Mouse (Mus musculus) limb, embryonic 13.5 days (tissue): ENCODE data around the gene Capn1. TPM values are rescaled to one million over a fixed set of nuclear protein-coding genes. Genes with fewer than 3 reads are reported as not detected.

Experiments
- ATAC-seq: fragments of 200-750 bp; cut with Nextera tagmentation; 2 replicates; pipeline ENCODE4 v1.8.0; 2017; ENCODE audit warnings: low read depth, moderate number of reproducible peaks, moderate TSS enrichment; ENCODE audit not compliant: low FRiP score
- H3K27ac ChIP-seq: fragments of 300-500 bp; sonication (generic); 2 replicates; pipeline ENCODE4 v1.5.1; 2015; ENCODE audit warnings: inconsistent platforms, mild to moderate bottlenecking, moderate library complexity
- H3K27me3 ChIP-seq: fragments of 300-500 bp; sonication (generic); 2 replicates; pipeline ENCODE4 v1.6.1; 2015; ENCODE audit warnings: mild to moderate bottlenecking, inconsistent platforms
- H3K36me3 ChIP-seq: fragments of 300-500 bp; sonication (generic); 2 replicates; pipeline ENCODE4 v1.6.1; 2015; ENCODE audit warnings: inconsistent platforms, mild to moderate bottlenecking, moderate library complexity
- H3K4me1 ChIP-seq: fragments of 300-500 bp; sonication (generic); 2 replicates; pipeline ENCODE4 v1.6.1; 2015; ENCODE audit warnings: inconsistent platforms
- H3K4me2 ChIP-seq: fragments of 300-500 bp; sonication (generic); replicated peaks from 2 replicates; pipeline ENCODE4 v1.6.1; 2015; ENCODE audit warnings: inconsistent platforms, mild to moderate bottlenecking, moderate library complexity
- H3K4me3 ChIP-seq: fragments of 300-500 bp; sonication (generic); 2 replicates; pipeline ENCODE4 v1.5.1; 2015; ENCODE audit warnings: moderate library complexity, mild to moderate bottlenecking, inconsistent platforms
- H3K9ac ChIP-seq: fragments of 300-500 bp; sonication (generic); 2 replicates; pipeline ENCODE4 v1.6.1; 2015; ENCODE audit warnings: mild to moderate bottlenecking, inconsistent platforms
- H3K9me3 ChIP-seq: fragments of 300-500 bp; sonication (generic); 2 replicates; pipeline ENCODE4 v1.6.1; 2016; ENCODE audit warnings: inconsistent platforms
- WGBS: fragments of 180-500 bp; shearing (Covaris S2); methylation state at CpG from one replicate; pipeline ENCODE4 v1.1.7; 2015; 5-methylcytosine and 5-hydroxymethylcytosine counted together
- microRNA-seq: library from miRNA; unstranded; fragments of <30 nt; microRNA quantifications from one replicate; pipeline ENCODE4, GENCODE M21; 2016
- polyA plus RNA-seq: library from polyadenylated mRNA; unstranded; fragments of >200 nt; fragmentation: Nextera tagmentation; extraction: Ambion mirVana; gene quantifications from 2 replicates; pipeline ENCODE4 v1.2.1, GENCODE M21; 2015

Capn1 gene
- polyA plus RNA-seq, 1 experiment from 2014 or later, result 8.0 TPM

DNA sequence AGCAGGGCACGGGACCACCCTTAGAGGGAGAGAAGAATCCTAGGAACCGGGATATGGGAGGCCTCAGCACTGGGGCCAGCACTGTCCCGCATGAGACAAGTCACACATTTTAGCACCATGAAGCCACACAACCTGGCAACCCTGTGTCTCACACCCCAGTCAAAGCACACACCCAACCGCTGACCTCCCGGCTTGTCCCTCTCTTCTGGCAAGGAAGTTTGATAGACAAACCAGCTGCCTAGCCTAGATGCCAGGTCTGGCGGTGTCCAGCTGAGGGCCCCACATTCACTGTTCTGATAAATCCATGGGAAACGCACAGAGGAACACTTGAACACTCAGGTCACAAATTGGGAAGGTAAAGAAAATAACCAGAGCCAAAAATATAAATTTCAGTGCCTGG lies 73.1 kb downstream of the Capn1 start:
- 88% methylated on average over 7 of the region's 7 CpGs for WGBS
- ATAC-seq, result no peak
- Histone ChIP-seq H3K4me1 (peaks cover 11% of the 10 kb centered on the region), H3K27me3 (no peaks in the 10 kb centered on the region), H3K27ac (no peak overlapping the region), H3K4me2 (no peak overlapping the region), H3K36me3 (peaks cover 81% of the 10 kb centered on the region), H3K9me3 (no peaks in the 10 kb centered on the region), H3K4me3 (no peak overlapping the region), H3K9ac (no peak overlapping the region)

DNA sequence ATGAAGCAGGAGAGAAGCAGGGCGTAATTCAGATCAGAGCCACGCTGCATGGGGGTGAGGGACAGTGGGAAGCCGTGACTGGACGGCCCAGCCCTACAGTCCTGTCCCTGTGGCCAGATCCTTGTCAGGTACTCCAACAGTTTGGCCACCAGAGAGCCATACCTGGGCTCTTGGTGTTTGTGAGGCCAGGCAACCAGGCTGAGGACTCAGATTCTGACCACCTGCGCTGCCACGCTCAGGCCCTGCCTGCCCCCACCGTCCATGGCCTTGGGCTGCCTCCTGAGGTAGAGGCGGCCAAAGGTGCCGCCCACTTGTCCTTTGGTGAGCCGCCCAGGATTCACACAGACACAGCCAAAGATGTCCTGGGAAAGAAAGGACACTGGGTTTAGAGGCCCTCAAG lies 75.0 kb downstream of the Capn1 start:
- Histone ChIP-seq H3K4me3 (no peak overlapping the region), H3K4me1 (peaks cover 11% of the 10 kb centered on the region), H3K4me2 (no peak overlapping the region), H3K27ac (peak overlapping the region; percentile 63; the same call in 1 of the 2 replicates), H3K27me3 (no peaks in the 10 kb centered on the region), H3K9ac (no peak overlapping the region), H3K36me3 (peaks cover 64% of the 10 kb centered on the region), H3K9me3 (no peaks in the 10 kb centered on the region)
- ATAC-seq, result no peak
- WGBS, result 87% methylated on average over 10 of the region's 10 CpGs

DNA sequence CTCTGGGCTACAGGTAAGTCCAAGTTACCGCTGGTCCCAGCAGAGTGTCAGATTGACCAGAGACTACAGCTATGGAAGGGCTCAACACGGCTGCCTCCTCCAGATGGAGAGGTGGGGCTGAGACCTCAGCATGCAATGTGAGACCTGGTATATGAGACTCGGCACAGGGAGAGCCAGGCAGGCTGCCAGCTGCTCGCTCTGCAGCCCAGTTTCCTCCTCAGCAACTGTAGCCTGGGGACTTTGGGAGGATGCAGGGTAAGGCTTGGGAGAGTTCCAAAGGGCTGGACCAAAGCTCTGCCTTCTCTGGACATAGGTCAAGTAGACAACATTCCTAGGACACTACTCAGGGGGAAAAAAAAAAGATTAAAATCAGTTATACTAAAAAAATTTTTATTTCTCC lies 75.5 kb downstream of the Capn1 start:
- no peaks in the 10 kb centered on the region for H3K9me3 ChIP-seq
- peak overlapping the region; percentile 63 for H3K27ac ChIP-seq
- H3K4me3 ChIP-seq, result no peak overlapping the region
- peaks cover 59% of the 10 kb centered on the region for H3K36me3 ChIP-seq
- no peak overlapping the region for H3K4me2 ChIP-seq
- peaks cover 15% of the 10 kb centered on the region for H3K4me1 ChIP-seq
- ATAC-seq, result no peak
- no peak overlapping the region for H3K9ac ChIP-seq
- no peaks in the 10 kb centered on the region for H3K27me3 ChIP-seq
- WGBS, result 49% methylated on average over 4 of the region's 4 CpGs

DNA sequence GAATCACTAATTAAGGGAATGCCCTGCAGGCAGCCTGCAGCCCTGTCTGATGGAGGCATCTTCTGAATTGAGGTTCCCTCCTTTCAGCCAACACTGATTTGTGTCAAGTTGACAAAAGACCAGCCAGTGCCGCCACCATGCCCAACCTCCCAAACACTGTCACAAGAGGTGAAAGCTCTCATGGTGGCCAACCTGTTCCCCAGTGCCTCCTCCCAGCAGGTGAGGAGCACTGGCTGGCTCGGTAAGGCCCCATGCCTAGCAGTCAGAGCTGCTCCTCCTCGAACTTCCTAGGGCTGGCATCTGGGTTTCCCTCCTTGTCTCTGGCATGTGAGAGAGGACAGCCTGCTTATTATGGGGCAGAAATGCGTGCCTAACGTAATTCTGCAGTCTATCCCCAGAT lies 76.0 kb downstream of the Capn1 start:
- WGBS, result 82% methylated on average over 5 of the region's 5 CpGs
- Histone ChIP-seq H3K4me2 (no peak overlapping the region), H3K4me1 (peaks cover 16% of the 10 kb centered on the region), H3K36me3 (peaks cover 55% of the 10 kb centered on the region), H3K27me3 (no peaks in the 10 kb centered on the region), H3K27ac (peak overlapping the region; percentile 63), H3K4me3 (no peak overlapping the region), H3K9ac (no peak overlapping the region), H3K9me3 (no peaks in the 10 kb centered on the region)
- no peak for ATAC-seq

Small RNA genes within 50 kb of the gene (microRNA-seq; reads per million reads assigned to microRNA genes)
- 0.87 reads per million for gene Mir6988

Other genes starting within 250 kb of the Capn1 start
- 76.9 and 82.7 TPM in 2 replicates for gene Scyl1, start 244.5 kb downstream of the Capn1 start, polyA plus RNA-seq
- 30.1 and 32.2 TPM in 2 replicates for gene Frmd8, start 140.6 kb downstream of the Capn1 start, polyA plus RNA-seq
- 2.3 and 2.4 TPM in 2 replicates for gene Slc25a45, start 138.1 kb downstream of the Capn1 start, polyA plus RNA-seq
- gene Tigd3, start 121.7 kb downstream of the Capn1 start, polyA plus RNA-seq, result 4.7 and 5.5 TPM in 2 replicates
- 174 and 185 TPM in 2 replicates for gene Dpf2, start 102.9 kb downstream of the Capn1 start, polyA plus RNA-seq
- 4.7 and 5.3 TPM in 2 replicates for gene Cdc42ep2, start 91.1 kb downstream of the Capn1 start, polyA plus RNA-seq
- 70.9 and 75.7 TPM in 2 replicates for gene Pola2, start 51.7 kb downstream of the Capn1 start, polyA plus RNA-seq
- gene Slc22a20, start 29.8 kb downstream of the Capn1 start, polyA plus RNA-seq, result not detected in 2 replicates
- 27.2 and 34.0 TPM in 2 replicates for gene Syvn1, start 30.7 kb upstream of the Capn1 start, polyA plus RNA-seq
- gene Mrpl49, start 41.9 kb upstream of the Capn1 start, polyA plus RNA-seq, result 76.9 and 80.0 TPM in 2 replicates
- 760 and 823 TPM in 2 replicates for gene Fau, start 41.9 kb upstream of the Capn1 start, polyA plus RNA-seq
- gene Znhit2, start 45.3 kb upstream of the Capn1 start, polyA plus RNA-seq, result 29.0 and 29.8 TPM in 2 replicates
- gene Tm7sf2, start 52.5 kb upstream of the Capn1 start, polyA plus RNA-seq, result 17.4 and 24.0 TPM in 2 replicates
- 69.7 and 72.5 TPM in 2 replicates for gene Vps51, start 61.3 kb upstream of the Capn1 start, polyA plus RNA-seq
- not detected in 2 replicates for gene Tmem262, start 64.1 kb upstream of the Capn1 start, polyA plus RNA-seq
- 1.9 and 2.3 TPM in 2 replicates for gene Gm28374, start 66.4 kb upstream of the Capn1 start, polyA plus RNA-seq
- gene Zfpl1, start 69.1 kb upstream of the Capn1 start, polyA plus RNA-seq, result 85.9 and 92.5 TPM in 2 replicates
- 36.5 and 37.6 TPM in 2 replicates for gene Cdca5, start 69.1 kb upstream of the Capn1 start, polyA plus RNA-seq
- gene AC131692.1, start 78.5 kb upstream of the Capn1 start, polyA plus RNA-seq, result 0.73 TPM in 1 of 2 replicates, not detected in the other
- 0.46 and 0.65 TPM in 2 replicates for gene Naaladl1, start 89.9 kb upstream of the Capn1 start, polyA plus RNA-seq
- 42.9 and 44.0 TPM in 2 replicates for gene Sac3d1, start 102.8 kb upstream of the Capn1 start, polyA plus RNA-seq
- 33.0 and 33.7 TPM in 2 replicates for gene Snx15, start 112.4 kb upstream of the Capn1 start, polyA plus RNA-seq
- gene Batf2, start 125.1 kb upstream of the Capn1 start, polyA plus RNA-seq, result not detected in 2 replicates
- 88.7 and 90.4 TPM in 2 replicates for gene Arl2, start 125.7 kb upstream of the Capn1 start, polyA plus RNA-seq
- not detected in 2 replicates for gene Majin, start 168.5 kb upstream of the Capn1 start, polyA plus RNA-seq
- gene Gpha2, start 210.5 kb upstream of the Capn1 start, polyA plus RNA-seq, result 3.1 and 4.2 TPM in 2 replicates
- gene Ppp2r5b, start 220.0 kb upstream of the Capn1 start, polyA plus RNA-seq, result 23.9 and 29.0 TPM in 2 replicates
- 8.6 and 10.7 TPM in 2 replicates for gene Atg2a, start 225.8 kb upstream of the Capn1 start, polyA plus RNA-seq